8 mouse cellular contexts compared by ENCODE assay signal in the genomic region with DNA sequence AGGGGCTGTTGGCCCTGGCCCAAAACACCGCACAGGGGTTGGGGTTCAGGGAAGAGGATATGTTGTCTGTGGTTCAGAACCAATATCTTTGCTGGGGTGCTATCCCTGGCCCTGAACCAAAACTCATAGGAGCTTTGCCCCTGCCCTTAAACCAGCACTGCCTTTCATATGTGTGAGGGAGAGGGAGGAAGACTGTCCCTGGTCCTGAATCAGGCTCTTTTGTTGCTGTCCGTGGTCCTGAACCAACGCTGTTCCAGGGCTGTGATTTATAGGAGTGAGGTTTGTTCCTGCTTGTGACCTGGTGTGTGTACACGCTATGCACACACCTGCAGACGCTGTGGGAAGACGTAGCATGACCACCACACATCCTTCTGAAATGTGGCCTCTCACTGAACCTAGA.
DNase-seq lines count a peak whose midpoint lies in the region; ATAC-seq lines count a peak whose summit lies in the region.
"Had no signal": no experiment of that assay in that cellular context is flagged by ENCODE, and none has a peak within 500 bp of the region (broad histone marks: within the 10 kb centered on the region; RNA-seq: fewer than 3 reads in every experiment).

No protein-coding gene starts in this region.

- H3K9me3 ChIP-seq in lung, embryonic 16.5 days (ENCODE audit: control insufficient read depth, low read length) = no peaks in the 10 kb centered on the region
- H3K9me3 ChIP-seq: neural tube, embryonic 13.5 days had no signal

- no peak overlapping the region for H3K9ac ChIP-seq in lung, embryonic 16.5 days (ENCODE audit: low read length)
- H3K9ac ChIP-seq: neural tube, embryonic 13.5 days had no signal

- peak; percentile 72 for DNase-seq in ES-CJ7 (ENCODE audit: low read depth, low spot score)
- peak; percentile 82 for DNase-seq in R1 (ENCODE audit: low read depth, low spot score)
- peak; percentile 89 for DNase-seq in forelimb bud, embryonic 11.5 days (ENCODE audit: low read depth, low spot score)
- peak; percentile 17 for DNase-seq in kidney, adult 11 months
- peak; percentile 34 to 66 for DNase-seq in urinary bladder, postnatal 4 days (ENCODE audit: low spot score in 2 of 2)
- no peak for DNase-seq in natural killer cell, adult 2 months (ENCODE audit: low spot score in 2 of 2)

- 31% methylated on average over 6 of the region's 6 CpGs for WGBS in lung, embryonic 16.5 days

- no peak overlapping the region for H3K4me3 ChIP-seq in lung, embryonic 16.5 days (ENCODE audit: low read length)
- H3K4me3 ChIP-seq: neural tube, embryonic 13.5 days had no signal

- no peak overlapping the region for H3K4me2 ChIP-seq in lung, embryonic 16.5 days (ENCODE audit: low read depth, low read length)
- H3K4me2 ChIP-seq: neural tube, embryonic 13.5 days had no signal

- no peaks in the 10 kb centered on the region for H3K27me3 ChIP-seq in lung, embryonic 16.5 days (ENCODE audit: control insufficient read depth, insufficient read depth, low read depth, low read length)
- H3K27me3 ChIP-seq: neural tube, embryonic 13.5 days had no signal

- no peaks in the 10 kb centered on the region for H3K4me1 ChIP-seq in lung, embryonic 16.5 days (replicated peaks; ENCODE audit: control insufficient read depth, insufficient read depth, low read length)

- no peak overlapping the region for H3K27ac ChIP-seq in lung, embryonic 16.5 days (ENCODE audit: low read length)

- H3K36me3 ChIP-seq in lung, embryonic 16.5 days (ENCODE audit: control insufficient read depth, insufficient read depth, low read length) = no peaks in the 10 kb centered on the region
- H3K36me3 ChIP-seq: neural tube, embryonic 13.5 days had no signal

- peak; percentile 92 for ATAC-seq in lung, embryonic 16.5 days (ENCODE audit: low read depth)

Comparison
In these comparisons a context has a peak if more than half of its experiments do, and no peak if none do; other contexts are left out.
1. DNase-seq: peak in ES-CJ7 (single experiment), R1 (single experiment), forelimb bud, embryonic 11.5 days (single experiment), kidney, adult 11 months (single experiment) and urinary bladder, postnatal 4 days (2 of 2); none in natural killer cell, adult 2 months (0 of 2).